Mouse (Mus musculus) forebrain, embryonic 14.5 days (tissue): ENCODE results near the gene Mrpl44. TPM values are rescaled to one million over a fixed set of nuclear protein-coding genes. Genes with fewer than 3 reads are reported as not detected.

Source experiments
- ATAC-seq: fragments of 200-750 bp; cut with Nextera tagmentation; 2 replicates; pipeline ENCODE4 v1.8.0; 2017; ENCODE audit warnings: mild to moderate bottlenecking, moderate library complexity
- DNase-seq: peaks from one replicate; pipeline ENCODE4 v3.0.0-alpha.2; 2015; ENCODE audit warnings: low spot score
- H3K27ac ChIP-seq: fragments of 300-500 bp; sonication (generic); 2 replicates; pipeline ENCODE4 v1.5.1; 2014; ENCODE audit warnings: low read depth, mild to moderate bottlenecking, control low read depth, low read length, moderate library complexity
- H3K27me3 ChIP-seq: fragments of 300-500 bp; sonication (generic); replicated peaks from 2 replicates; pipeline ENCODE4 v1.6.1; 2014; ENCODE audit warnings: low read length, control low read depth, mixed read lengths; ENCODE audit not compliant: control insufficient read depth, insufficient read depth
- H3K36me3 ChIP-seq: fragments of 300-500 bp; sonication (generic); 2 replicates; pipeline ENCODE4 v1.6.1; 2014; ENCODE audit warnings: low read length, control low read depth; ENCODE audit not compliant: control insufficient read depth, insufficient read depth
- H3K4me1 ChIP-seq: fragments of 300-500 bp; sonication (generic); 2 replicates; pipeline ENCODE4 v1.6.1; 2014; ENCODE audit warnings: antibody characterized with exemption, low read length, control low read depth; ENCODE audit not compliant: control insufficient read depth, insufficient read depth
- H3K4me2 ChIP-seq: fragments of 300-500 bp; sonication (generic); 2 replicates; pipeline ENCODE4 v1.6.1; 2014; ENCODE audit warnings: mild to moderate bottlenecking, control low read depth, low read length
- H3K4me3 ChIP-seq: fragments of 300-500 bp; sonication (generic); 2 replicates; pipeline ENCODE4 v1.5.1; 2014; ENCODE audit warnings: low read depth, low read length, control low read depth
- H3K9ac ChIP-seq: fragments of 300-500 bp; sonication (generic); 2 replicates; pipeline ENCODE4 v1.6.1; 2014; ENCODE audit warnings: mild to moderate bottlenecking, low read length, control low read depth, moderate library complexity
- H3K9me3 ChIP-seq: fragments of 300-500 bp; sonication (generic); replicated peaks from 2 replicates; pipeline ENCODE4 v1.6.1; 2016; ENCODE audit warnings: low read length, control low read depth, mixed read lengths; ENCODE audit not compliant: control insufficient read depth
- WGBS: fragments of 180-500 bp; shearing (Covaris S2); extraction: QIAGEN DNeasy Blood & Tissue Kit; methylation state at CpG from one replicate; pipeline ENCODE4 v1.1.7; 2014; 5-methylcytosine and 5-hydroxymethylcytosine counted together
- polyA plus RNA-seq: library from polyadenylated mRNA; unstranded; fragments of >200 nt; fragmentation: Nextera tagmentation; extraction: Ambion mirVana; gene quantifications from 2 replicates; pipeline ENCODE4 v1.2.1, GENCODE M21; 2014

Gene Mrpl44
- polyA plus RNA-seq, 1 experiment from 2014 or later, result 42.7 TPM

GRCm38 (mm10) chr1:79774164-79774780 lies 1.5 kb upstream of the Mrpl44 start:
- 75% methylated on average over 4 of the region's 4 CpGs for WGBS

DNA sequence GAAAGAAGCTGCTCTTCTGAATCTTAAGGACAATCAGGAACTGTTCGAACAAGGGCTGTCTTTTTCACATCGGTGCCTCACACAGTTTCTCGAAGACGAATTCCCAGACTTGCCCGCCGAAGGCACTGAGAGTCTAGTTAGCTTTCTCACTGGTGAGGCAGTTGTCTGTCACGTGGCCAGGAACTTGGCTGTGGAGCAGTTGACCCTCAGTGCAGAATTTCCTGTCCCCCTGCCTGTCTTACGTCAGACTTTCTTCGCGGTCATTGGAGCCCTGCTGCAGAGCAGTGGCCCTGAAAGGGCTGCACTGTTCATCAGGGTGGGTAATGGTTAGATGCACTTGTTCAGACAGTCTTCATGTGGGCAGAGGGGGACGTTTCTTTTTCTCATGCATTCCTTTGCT lies 2.2 kb downstream of the Mrpl44 start:
- H3K36me3 ChIP-seq, result peaks cover 48% of the 10 kb centered on the region
- no peak overlapping the region for H3K27ac ChIP-seq
- no peak for ATAC-seq
- H3K9me3 ChIP-seq, result no peaks in the 10 kb centered on the region
- H3K27me3 ChIP-seq, result no peaks in the 10 kb centered on the region
- H3K4me2 ChIP-seq, result no peak overlapping the region
- no peak overlapping the region for H3K4me3 ChIP-seq
- 0 out of 2 replicates have a peak, but pooled peaks cover 2% of the 10 kb centered on the region for H3K4me1 ChIP-seq
- no peak for DNase-seq
- 91% methylated on average over 11 of the region's 11 CpGs for WGBS
- H3K9ac ChIP-seq, result no peak overlapping the region

More at GRCm38 (mm10) chr1:79774164-79774780, 1.5 kb upstream of the Mrpl44 start:
- Histone ChIP-seq H3K27ac (no peak overlapping the region), H3K4me2 (no peak overlapping the region), H3K4me3 (no peak overlapping the region), H3K36me3 (peaks cover 16% of the 10 kb centered on the region), H3K9ac (no peak overlapping the region), H3K27me3 (no peaks in the 10 kb centered on the region), H3K9me3 (no peaks in the 10 kb centered on the region), H3K4me1 (0 out of 2 replicates have a peak, but pooled peaks cover 2% of the 10 kb centered on the region)
- ATAC-seq, result no peak
- no peak for DNase-seq

GRCm38 (mm10) chr1:79782433-79782832 lies 6.6 kb downstream of the Mrpl44 start:
- WGBS, result 85% methylated on average over 3 of the region's 3 CpGs
- Histone ChIP-seq H3K4me1 (no peaks in the 10 kb centered on the region), H3K36me3 (peaks cover 58% of the 10 kb centered on the region), H3K4me3 (no peak overlapping the region), H3K27ac (no peak overlapping the region), H3K9me3 (no peaks in the 10 kb centered on the region), H3K9ac (no peak overlapping the region), H3K27me3 (no peaks in the 10 kb centered on the region), H3K4me2 (no peak overlapping the region)
- DNase-seq (no peak), ATAC-seq (no peak)

DNA sequence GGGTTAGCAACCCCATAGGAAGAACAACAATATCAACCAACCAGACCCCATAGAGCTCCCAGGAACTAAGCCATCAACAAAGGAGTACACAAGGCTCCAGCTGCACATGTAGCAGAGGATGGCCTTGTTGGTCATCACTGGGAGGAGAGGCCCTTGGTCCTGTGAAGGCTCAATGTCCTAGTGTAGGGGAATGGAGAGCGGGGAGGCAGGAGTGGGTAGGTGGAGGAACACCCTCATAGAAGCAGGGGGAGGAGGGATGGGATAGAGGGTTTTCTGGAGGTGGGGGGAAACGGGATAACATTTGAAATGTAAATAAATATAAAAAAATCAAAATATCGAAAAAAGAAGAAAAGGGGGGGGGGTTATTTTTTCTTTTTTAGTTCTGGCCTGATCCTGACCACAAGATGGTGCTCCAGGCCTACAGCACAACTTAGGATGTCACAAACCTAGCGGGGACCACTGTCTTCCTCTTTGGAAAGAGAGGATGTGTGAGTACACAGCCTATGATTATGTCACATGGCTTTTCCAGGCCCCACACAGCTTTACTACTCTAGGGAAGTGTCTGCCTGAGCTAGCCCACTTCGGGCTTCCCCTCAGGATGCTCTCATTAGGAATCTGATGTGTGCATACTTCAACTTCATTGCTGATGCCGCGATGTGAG lies 10.6 kb downstream of the Mrpl44 start:
- WGBS, result 69% methylated on average over 7 of the region's 7 CpGs
- ATAC-seq, result peak; percentile 77; the same call in 1 of the 2 replicates
- H3K9ac ChIP-seq, result no peak overlapping the region

GRCm38 (mm10) chr1:79797084-79797483 lies 21.3 kb downstream of the Mrpl44 start:
- no peak overlapping the region for H3K27ac ChIP-seq
- no peak for ATAC-seq
- H3K4me3 ChIP-seq, result no peak overlapping the region
- H3K9ac ChIP-seq, result no peak overlapping the region
- H3K36me3 ChIP-seq, result no peaks in the 10 kb centered on the region
- H3K27me3 ChIP-seq, result no peaks in the 10 kb centered on the region
- 83% methylated on average over 3 of the region's 3 CpGs for WGBS
- H3K9me3 ChIP-seq, result no peaks in the 10 kb centered on the region
- H3K4me2 ChIP-seq, result no peak overlapping the region
- DNase-seq, result no peak
- H3K4me1 ChIP-seq, result no peaks in the 10 kb centered on the region

More for the DNA sequence above, 10.6 kb downstream of the Mrpl44 start:
- Histone ChIP-seq H3K27me3 (no peaks in the 10 kb centered on the region), H3K27ac (no peak overlapping the region), H3K9me3 (no peaks in the 10 kb centered on the region), H3K4me3 (no peak overlapping the region), H3K4me1 (no peaks in the 10 kb centered on the region), H3K36me3 (peaks cover 23% of the 10 kb centered on the region), H3K4me2 (no peak overlapping the region)
- peak; percentile 73 for DNase-seq

DNA sequence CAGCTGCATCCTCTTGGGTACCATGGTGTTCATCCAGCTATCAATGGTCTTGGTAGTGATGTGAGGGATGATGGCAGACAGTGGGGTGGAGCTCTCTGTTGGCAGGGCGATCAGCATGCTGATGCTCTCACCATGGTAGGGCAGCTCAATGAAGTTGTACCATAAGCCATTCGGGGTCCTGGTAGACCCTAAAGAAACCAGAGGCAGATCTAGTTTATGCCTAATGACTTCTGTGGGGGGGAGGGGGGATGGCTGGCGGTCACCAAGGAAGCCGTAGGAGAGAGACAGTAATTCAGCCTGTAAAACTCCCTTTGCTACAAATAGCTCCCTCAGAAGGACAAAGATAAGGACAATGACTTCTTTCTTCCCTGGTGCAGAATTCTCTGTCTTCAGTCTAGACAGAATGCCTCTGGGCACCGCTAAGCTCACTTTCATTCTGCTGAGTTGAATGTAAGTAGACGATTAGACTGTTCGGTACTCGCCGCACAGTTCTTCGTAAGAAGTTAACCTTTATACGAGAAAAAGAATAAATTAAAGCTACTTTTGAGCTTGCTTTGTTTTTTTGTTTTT lies 27.1 kb downstream of the Mrpl44 start:
- no peaks in the 10 kb centered on the region for H3K36me3 ChIP-seq
- DNase-seq, result no peak
- H3K9ac ChIP-seq, result no peak overlapping the region
- H3K4me2 ChIP-seq, result no peak overlapping the region
- H3K9me3 ChIP-seq, result no peaks in the 10 kb centered on the region
- H3K27me3 ChIP-seq, result no peaks in the 10 kb centered on the region
- no peaks in the 10 kb centered on the region for H3K4me1 ChIP-seq
- H3K4me3 ChIP-seq, result no peak overlapping the region
- H3K27ac ChIP-seq, result no peak overlapping the region
- WGBS, result 68% methylated on average over 11 of the region's 11 CpGs
- no peak for ATAC-seq

DNA sequence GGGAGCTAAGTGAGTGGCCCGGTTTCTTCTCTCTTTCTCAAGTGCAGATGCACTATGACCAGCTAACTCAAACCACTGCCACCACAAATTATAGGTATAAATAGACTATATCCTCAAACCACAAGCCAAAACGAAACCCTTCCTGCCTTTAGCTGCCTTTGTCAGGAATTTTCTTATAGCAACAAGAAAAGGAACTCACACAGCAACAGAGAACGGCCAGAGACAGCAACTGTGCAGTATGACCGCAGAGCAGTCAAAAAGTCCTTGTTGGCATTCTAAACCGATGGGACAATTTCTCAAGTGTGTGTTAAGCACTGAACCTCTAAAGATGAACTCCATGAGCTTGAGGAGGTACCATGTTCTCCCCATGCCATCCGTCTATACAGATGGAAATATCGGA lies 27.8 kb downstream of the Mrpl44 start:
- ATAC-seq (no peak), DNase-seq (no peak)
- Histone ChIP-seq H3K27me3 (no peaks in the 10 kb centered on the region), H3K4me2 (no peak overlapping the region), H3K4me1 (no peaks in the 10 kb centered on the region), H3K27ac (no peak overlapping the region), H3K36me3 (no peaks in the 10 kb centered on the region), H3K9me3 (no peaks in the 10 kb centered on the region), H3K4me3 (no peak overlapping the region), H3K9ac (no peak overlapping the region)
- 84% methylated on average over 7 of the region's 7 CpGs for WGBS

GRCm38 (mm10) chr1:79806865-79807264 lies 31.0 kb downstream of the Mrpl44 start:
- Histone ChIP-seq H3K9ac (no peak overlapping the region), H3K4me3 (no peak overlapping the region), H3K27me3 (no peaks in the 10 kb centered on the region), H3K4me1 (no peaks in the 10 kb centered on the region), H3K4me2 (no peak overlapping the region), H3K36me3 (no peaks in the 10 kb centered on the region), H3K27ac (no peak overlapping the region), H3K9me3 (no peaks in the 10 kb centered on the region)
- ATAC-seq (no peak), DNase-seq (peak; percentile 38)
- WGBS, result 71% methylated on average over 5 of the region's 5 CpGs

DNA sequence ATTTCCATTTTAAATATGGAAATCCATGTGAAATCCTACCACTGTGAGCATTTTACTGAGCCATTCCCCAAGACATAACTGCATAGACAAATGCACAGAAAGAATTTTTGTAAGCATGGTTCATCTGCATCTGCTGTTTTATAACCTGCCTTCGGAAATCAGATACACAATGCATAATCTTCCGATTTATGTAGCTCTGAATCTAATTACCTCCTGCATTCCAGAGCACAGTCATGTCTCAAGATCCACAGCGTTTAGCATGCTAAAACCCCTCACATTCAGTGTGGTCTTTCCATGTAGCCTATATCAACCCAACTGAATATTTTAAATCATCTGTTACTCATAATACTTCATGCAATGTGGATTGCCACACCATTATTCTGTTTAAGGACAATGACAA lies 33.6 kb downstream of the Mrpl44 start:
- WGBS, result 87% methylated on average over 3 of the region's 3 CpGs
- no peak for DNase-seq
- Histone ChIP-seq H3K4me1 (no peaks in the 10 kb centered on the region), H3K27ac (no peak overlapping the region), H3K4me2 (no peak overlapping the region), H3K27me3 (no peaks in the 10 kb centered on the region), H3K9ac (no peak overlapping the region), H3K36me3 (no peaks in the 10 kb centered on the region), H3K9me3 (no peaks in the 10 kb centered on the region), H3K4me3 (no peak overlapping the region)
- no peak for ATAC-seq
